Mouse (Mus musculus): ENCODE measurements around the gene Tgfbr1.
"Not testable (repeated sequence)": the region's sequence is repeated elsewhere in the genome, so short reads cannot be mapped to it uniquely, and the experiment has no call there.

Gene Tgfbr1

GRCm38 (mm10) chr4:47347022-47347421 lies 6.0 kb upstream of the Tgfbr1 start:
- CTCF ChIA-PET, result no interaction called here

- CTCF ChIA-PET, result interaction anchor here (1.2 kb wide), 1 partner anchor 99 kb away, joined by 3 read pairs; no protein-coding TSS in a partner anchor
These were observed 3.3 kb upstream of the Tgfbr1 start for GRCm38 (mm10) chr4:47349759-47350158.

GRCm38 (mm10) chr4:47351386-47352049 lies 1.5 kb upstream of the Tgfbr1 start:
- CTCF ChIA-PET, result interaction anchor here (0.7 to 1.7 kb wide), 3 partner anchors 52 to 98 kb away, joined by 3 to 4 read pairs (median 3); no protein-coding TSS in a partner anchor

- CTCF ChIA-PET, result interaction anchor here (0.7 to 1.7 kb wide), 4 partner anchors 51 to 106 kb away, joined by 3 to 4 read pairs (median 3); no protein-coding TSS in a partner anchor
These were observed 861 bp upstream of the Tgfbr1 start for GRCm38 (mm10) chr4:47352061-47352661.

GRCm38 (mm10) chr4:47353416-47354111 lies 542 bp downstream of the Tgfbr1 start:
- CTCF ChIA-PET, result no interaction called here

GRCm38 (mm10) chr4:47354304-47354703 lies 1.3 kb downstream of the Tgfbr1 start:
- CTCF ChIA-PET, result no interaction called here

- CTCF ChIA-PET, result no interaction called here
These were observed 9.6 kb downstream of the Tgfbr1 start for GRCm38 (mm10) chr4:47362662-47363061.

- CTCF ChIA-PET, result no interaction called here
These were observed 10.1 kb downstream of the Tgfbr1 start for GRCm38 (mm10) chr4:47363134-47363533.

- CTCF ChIA-PET, result interaction anchor here (0.6 kb wide), 1 partner anchor 50 kb away, joined by 11 read pairs; no protein-coding TSS in a partner anchor
These were observed 15.7 kb downstream of the Tgfbr1 start for GRCm38 (mm10) chr4:47368717-47369116.

- CTCF ChIA-PET, result no interaction called here
These were observed 25.7 kb downstream of the Tgfbr1 start for GRCm38 (mm10) chr4:47378716-47379115.

- CTCF ChIA-PET, result no interaction called here
These were observed 29.4 kb downstream of the Tgfbr1 start for GRCm38 (mm10) chr4:47382426-47382825.

- CTCF ChIA-PET, result not testable (repeated sequence)
These were observed 38.9 kb downstream of the Tgfbr1 start for GRCm38 (mm10) chr4:47391926-47392325.

GRCm38 (mm10) chr4:47396251-47396650 lies 43.2 kb downstream of the Tgfbr1 start:
- CTCF ChIA-PET, result no interaction called here

- CTCF ChIA-PET, result no interaction called here
These were observed 45.1 kb downstream of the Tgfbr1 start for GRCm38 (mm10) chr4:47397951-47398687.

GRCm38 (mm10) chr4:47399824-47400223 lies 46.8 kb downstream of the Tgfbr1 start:
- CTCF ChIA-PET, result interaction anchor here (0.5 to 0.7 kb wide), 4 partner anchors 108 to 399 kb away, joined by 3 to 4 read pairs (median 3); no protein-coding TSS in a partner anchor

- CTCF ChIA-PET, result interaction anchor here (0.5 to 0.7 kb wide), 2 partner anchors 109 to 134 kb away, joined by 3 read pairs; no protein-coding TSS in a partner anchor
These were observed 47.3 kb downstream of the Tgfbr1 start for GRCm38 (mm10) chr4:47400314-47400713.

- CTCF ChIA-PET, result interaction anchor here (0.7 kb wide), 1 partner anchor 77 kb away, joined by 3 read pairs; no protein-coding TSS in a partner anchor
These were observed 49.2 kb downstream of the Tgfbr1 start for GRCm38 (mm10) chr4:47402200-47402599.

GRCm38 (mm10) chr4:47404536-47404935 lies 51.5 kb downstream of the Tgfbr1 start:
- CTCF ChIA-PET, result no interaction called here

GRCm38 (mm10) chr4:47407161-47407560 lies 54.1 kb downstream of the Tgfbr1 start:
- CTCF ChIA-PET, result no interaction called here

GRCm38 (mm10) chr4:47417871-47418270 lies 64.8 kb downstream of the Tgfbr1 start:
- CTCF ChIA-PET, result no interaction called here

GRCm38 (mm10) chr4:47419268-47419973 lies 66.4 kb downstream of the Tgfbr1 start:
- CTCF ChIA-PET, result interaction anchor here (0.6 kb wide), 2 partner anchors 18 to 50 kb away, joined by 11 to 25 read pairs; no protein-coding TSS in a partner anchor
